ENCODE assay signal across 16 mouse cellular contexts in the genomic region with DNA sequence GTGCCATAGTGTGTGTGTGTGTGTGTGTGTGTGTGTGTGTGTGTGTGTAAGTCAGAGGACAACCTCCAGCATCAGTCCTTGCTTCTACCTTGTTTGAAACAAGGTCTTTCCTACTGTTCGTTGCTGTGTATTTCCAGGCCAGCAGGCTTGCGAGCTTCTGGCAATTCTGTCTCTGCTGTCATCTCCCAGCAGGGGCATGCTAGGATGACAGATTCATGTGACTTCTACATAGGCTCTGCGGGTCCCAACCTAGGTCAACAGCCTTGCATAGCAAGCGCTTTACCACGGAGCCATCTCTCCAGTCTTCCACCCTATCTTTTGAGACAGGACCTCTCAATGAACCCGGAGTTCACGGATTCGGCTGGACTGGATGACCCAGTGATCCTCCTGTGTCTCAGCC. TPM values are rescaled to one million over a fixed set of nuclear protein-coding genes. Genes with fewer than 3 reads are reported as not detected.
DNase-seq lines count a peak whose midpoint lies in the region; TF ChIP-seq lines count a peak whose summit lies in the region.
"Had no signal": no experiment of that assay in that cellular context is flagged by ENCODE, and none has a peak within 500 bp of the region (broad histone marks: within the 10 kb centered on the region; RNA-seq: fewer than 3 reads in every experiment).

No protein-coding gene starts in this region.

- no peaks in the 10 kb centered on the region for H3K27me3 ChIP-seq in cerebellum, adult 2 months (ENCODE audit: control insufficient read depth, insufficient read depth, low read length)
- H3K27me3 ChIP-seq: embryonic facial prominence, embryonic 13.5 days; embryonic facial prominence, embryonic 15.5 days; forebrain, embryonic 12.5 days had no signal

- H3K4me3 ChIP-seq in cerebellum, adult 2 months (replicated peaks; ENCODE audit: insufficient read depth, low read depth, low read length): no peak overlapping the region
- H3K4me3 ChIP-seq: embryonic facial prominence, embryonic 13.5 days; embryonic facial prominence, embryonic 15.5 days; erythroblast, embryonic 14.5 days; forebrain, embryonic 10.5 days; forebrain, embryonic 12.5 days; gastrocnemius, adult 2 months had no signal

- WGBS in cerebellum, adult 2 months: 42% methylated on average over 8 of the region's 8 CpGs

- peak; percentile 40 to 52 for DNase-seq in cerebellum, adult 2 months
- DNase-seq in cerebellum, adult 8-10 months: no peak
- peak; percentile 39 to 41 for DNase-seq in cerebellum, postnatal 25 days
- no peak for DNase-seq in cerebellum, postnatal 14 days
- DNase-seq in brain, adult 2 months (ENCODE audit: low read depth, low spot score): peak; percentile 53
- no peak for DNase-seq in embryo, embryonic 9.5 days (ENCODE audit: extremely low spot score)
- DNase-seq: adrenal gland, adult 2 months; adrenal gland, postnatal 10 days; adrenal gland, postnatal 25 days; cerebellum, postnatal 10 days; gastrocnemius, adult 2 months had no signal

- no peak for TF ChIP-seq POLR2A in cerebellum, adult 2 months (IDR thresholded peaks at IDR 0.05; ENCODE audit: borderline replicate concordance, insufficient read depth, low read length)

- H3K27ac ChIP-seq in cerebellum, adult 2 months (ENCODE audit: insufficient read depth, low read length): peak overlapping the region; percentile 64
- H3K27ac ChIP-seq: embryonic facial prominence, embryonic 13.5 days; embryonic facial prominence, embryonic 15.5 days; forebrain, embryonic 10.5 days; forebrain, embryonic 12.5 days; gastrocnemius, adult 2 months had no signal

- peaks cover 8% of the 10 kb centered on the region for H3K4me1 ChIP-seq in cerebellum, adult 2 months (ENCODE audit: control insufficient read depth, insufficient read depth, low read length)
- H3K4me1 ChIP-seq: forebrain, embryonic 10.5 days; forebrain, embryonic 12.5 days had no signal

- TF ChIP-seq CTCF in cerebellum, adult 2 months (IDR thresholded peaks at IDR 0.05; ENCODE audit: borderline replicate concordance, insufficient read depth, low read depth, low read length): no peak

RNA-seq across cellular contexts. Expression of gene Mreg, which starts 20.7 kb away (rescaled TPM):
- polyA plus RNA-seq in cerebellum, adult 2 months (2012; rRNA removed): 22.7 and 25.8 TPM in 2 replicates

Comparison
In these comparisons a context has a peak if more than half of its experiments do, and no peak if none do; other contexts are left out.
1. DNase-seq: peak in cerebellum, adult 2 months (2 of 2), cerebellum, postnatal 25 days (2 of 2) and brain, adult 2 months (single experiment); none in cerebellum, adult 8-10 months (single experiment), cerebellum, postnatal 14 days (0 of 2) and embryo, embryonic 9.5 days (single experiment).